Mouse (Mus musculus) kidney, adult 8-10 months (tissue): ENCODE data around the gene Kif9.

Source experiments
- DNase-seq, 2 experiments: peaks; one replicate each; pipeline ENCODE4 v3.0.0; 2022

Kif9 gene

GRCm38 (mm10) chr9:110529002-110529737 is 52.4 kb downstream of the Kif9 start:
- no peak for DNase-seq

GRCm38 (mm10) chr9:110530650-110531049 is 53.9 kb downstream of the Kif9 start:
- no peak for DNase-seq

GRCm38 (mm10) chr9:110531151-110531791 is 54.5 kb downstream of the Kif9 start:
- no peak for DNase-seq

GRCm38 (mm10) chr9:110531914-110532489 is 55.2 kb downstream of the Kif9 start:
- DNase-seq: peak; percentile 94 to 96

- peak; percentile 43 to 56 for DNase-seq
Measured at GRCm38 (mm10) chr9:110532538-110533291, 56.0 kb downstream of the Kif9 start, which contains the start of gene Setd2. Gene Setd2, plus strand, starts transcription at chr9:110532597.

- no peak for DNase-seq
Measured at GRCm38 (mm10) chr9:110533645-110534044, 56.9 kb downstream of the Kif9 start.

GRCm38 (mm10) chr9:110535114-110535513 is 58.4 kb downstream of the Kif9 start:
- DNase-seq: no peak

- DNase-seq: no peak
Measured at GRCm38 (mm10) chr9:110536636-110537035, 59.9 kb downstream of the Kif9 start.

GRCm38 (mm10) chr9:110538511-110538910 is 61.8 kb downstream of the Kif9 start:
- no peak for DNase-seq

- DNase-seq: no peak
Measured at GRCm38 (mm10) chr9:110541988-110542387, 65.2 kb downstream of the Kif9 start.

- DNase-seq: no peak
Measured at GRCm38 (mm10) chr9:110548261-110548660, 71.5 kb downstream of the Kif9 start.

GRCm38 (mm10) chr9:110568309-110568708 is 91.6 kb downstream of the Kif9 start:
- DNase-seq: no peak
